Mouse (Mus musculus) adrenal gland, adult 2 months (tissue): ENCODE data around the gene Supt6. TPM values are rescaled to one million over a fixed set of nuclear protein-coding genes. Genes with fewer than 3 reads are reported as not detected.
"Not testable (repeated sequence)": the region's sequence is repeated elsewhere in the genome, so short reads cannot be mapped to it uniquely, and the experiment has no call there.

Experiments used
- DNase-seq: peaks from one replicate; pipeline ENCODE4 v3.0.0; 2021
- polyA plus RNA-seq: library from polyadenylated mRNA; depleted of rRNA; stranded (reverse); fragments of >200 nt; gene quantifications from 2 replicates; pipeline ENCODE4 v1.2.3, GENCODE M21; 2012
- total RNA-seq, 2 experiments: library from RNA; stranded (reverse); gene quantifications; 2 replicates each; pipeline ENCODE4 v1.2.3; 2021

The Supt6 gene
- total and polyA plus RNA-seq, 3 experiments = 31.3 to 76.7 (median 57.5) TPM

DNA sequence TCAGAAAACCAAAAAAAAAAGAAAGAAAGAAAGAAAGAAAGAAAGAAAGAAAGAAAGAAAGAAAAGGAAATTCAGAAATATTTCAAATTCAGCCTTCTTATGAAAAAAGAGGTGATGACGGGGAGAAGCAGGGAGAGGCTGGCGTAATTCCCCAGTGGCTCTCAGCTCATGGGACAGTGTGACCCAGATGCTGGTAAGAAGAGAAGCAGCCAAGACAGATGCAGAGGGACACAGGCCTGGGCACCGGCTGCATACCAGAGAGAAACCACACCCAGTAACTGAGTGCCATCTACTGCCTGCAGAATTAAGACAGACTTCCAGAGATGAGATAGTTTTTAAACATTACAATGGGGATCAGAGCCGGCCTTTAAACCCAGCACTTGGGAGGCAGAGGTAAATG, 22.2 kb downstream of the Supt6 start:
- no peak for DNase-seq

GRCm38 (mm10) chr11:78215709-78216317, 30.0 kb downstream of the Supt6 start:
- no peak for DNase-seq

DNA sequence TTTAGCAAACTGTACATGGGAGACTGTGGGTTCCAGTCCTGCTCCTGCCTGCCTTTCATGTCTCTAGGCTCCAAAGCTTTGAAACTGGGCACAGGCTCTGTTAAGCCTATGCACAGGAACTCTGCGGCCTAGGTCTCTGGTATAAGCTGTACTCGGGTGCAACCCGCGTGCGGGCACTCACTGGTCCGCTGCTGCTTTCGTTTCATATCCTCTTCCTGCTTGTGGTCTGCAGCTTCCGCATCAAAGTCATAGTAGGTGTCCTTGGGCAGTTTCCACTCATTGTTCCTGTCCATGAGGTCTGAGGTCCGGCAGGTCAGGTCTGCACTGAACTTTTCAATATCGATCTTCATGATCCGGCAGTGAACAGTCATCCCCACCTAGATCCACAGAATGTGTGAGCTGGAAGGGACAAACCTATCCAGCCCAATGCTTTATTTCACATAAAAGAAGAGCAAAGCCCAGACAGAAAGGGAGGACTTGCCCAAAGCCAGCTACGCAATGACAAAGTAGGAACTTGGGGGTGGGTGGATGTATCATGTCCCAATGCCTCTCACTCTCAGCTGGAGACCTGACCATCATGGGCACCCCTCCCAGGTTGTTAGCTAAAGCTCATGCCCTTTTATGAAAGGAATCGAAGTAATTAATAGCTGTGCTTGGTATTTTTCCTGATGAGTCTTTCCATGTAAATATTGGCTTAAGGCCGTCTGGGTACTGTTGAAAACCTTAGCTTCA, 32.5 kb downstream of the Supt6 start:
- DNase-seq = no peak

- DNase-seq = no peak
Measured at GRCm38 (mm10) chr11:78211513-78211912, 34.3 kb downstream of the Supt6 start.

- peak; percentile 54 for DNase-seq
Measured at GRCm38 (mm10) chr11:78210615-78211014, 35.2 kb downstream of the Supt6 start.

- peak; percentile 68 for DNase-seq
Measured at GRCm38 (mm10) chr11:78209886-78210285, 35.9 kb downstream of the Supt6 start.

GRCm38 (mm10) chr11:78207190-78207589, 38.6 kb downstream of the Supt6 start:
- no peak for DNase-seq

DNA sequence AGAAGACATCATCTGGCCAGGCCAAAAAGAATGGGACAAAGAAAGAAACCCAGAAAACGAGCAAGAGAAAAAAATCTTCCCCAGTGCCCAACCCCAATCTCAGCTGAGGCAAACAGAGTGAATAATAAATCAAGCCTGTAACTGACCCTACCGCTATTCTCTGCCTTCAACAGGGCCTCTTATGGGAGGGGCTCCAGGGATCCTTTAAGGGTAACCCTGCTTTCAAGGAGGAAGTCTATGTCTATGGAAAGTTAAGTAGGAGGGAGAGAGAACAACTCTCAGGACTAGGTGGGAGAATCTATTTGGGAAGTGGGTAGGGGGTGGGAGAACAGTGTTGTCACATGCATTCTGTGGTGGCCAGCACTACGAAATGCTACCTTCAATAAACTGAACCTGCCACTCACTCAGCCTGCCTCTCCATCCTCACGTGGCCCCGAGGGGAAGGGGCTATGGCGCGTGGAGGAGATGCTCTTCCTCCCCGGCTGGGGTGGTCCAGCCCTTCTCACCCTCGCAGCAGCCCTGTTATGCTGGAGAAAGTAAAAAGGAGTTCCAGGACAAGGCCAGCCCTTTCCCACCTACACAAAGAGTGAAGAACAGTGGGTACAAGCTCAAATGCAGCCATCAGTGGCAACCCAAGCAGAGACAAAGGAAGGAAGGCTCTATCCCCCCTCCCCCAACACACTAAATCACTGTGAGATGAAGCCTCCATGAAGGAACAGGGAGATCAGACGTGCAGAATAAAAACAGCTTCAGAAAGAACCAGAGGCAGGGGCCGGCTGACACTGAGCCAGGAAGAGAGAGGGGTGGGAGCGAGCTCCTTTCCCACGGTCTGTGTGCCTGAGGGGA, 40.2 kb downstream of the Supt6 start:
- DNase-seq = no peak

- DNase-seq = peak; percentile 75
Measured at GRCm38 (mm10) chr11:78204287-78204686, 41.5 kb downstream of the Supt6 start.

- no peak for DNase-seq
Measured at GRCm38 (mm10) chr11:78202372-78202771, 43.4 kb downstream of the Supt6 start.

GRCm38 (mm10) chr11:78195101-78195863, 50.5 kb downstream of the Supt6 start:
- DNase-seq = no peak

- DNase-seq = peak; percentile 90
Measured at GRCm38 (mm10) chr11:78194411-78195100, 51.2 kb downstream of the Supt6 start.

GRCm38 (mm10) chr11:78193113-78193512, 52.7 kb downstream of the Supt6 start, which contains the start of gene Proca1:
Gene Proca1 (plus strand): TSS chr11:78193392.
- DNase-seq = no peak

DNA sequence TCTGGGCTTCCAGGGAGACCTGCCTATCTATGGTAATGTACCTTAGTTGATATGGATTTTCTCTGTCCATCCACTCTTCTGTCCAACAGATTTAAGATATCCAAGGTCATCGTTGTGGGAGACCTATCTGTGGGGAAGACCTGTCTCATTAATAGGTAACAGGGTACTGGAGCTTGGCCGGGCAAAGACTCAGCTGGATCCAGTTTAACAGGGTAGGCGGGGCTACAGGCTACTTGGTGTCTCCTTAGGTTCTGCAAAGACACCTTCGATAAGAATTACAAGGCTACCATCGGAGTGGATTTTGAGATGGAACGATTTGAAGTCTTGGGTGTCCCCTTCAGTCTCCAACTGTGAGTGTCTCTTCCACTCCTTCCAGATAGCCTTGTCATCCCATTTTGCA, 55.7 kb downstream of the Supt6 start:
- no peak for DNase-seq

DNA sequence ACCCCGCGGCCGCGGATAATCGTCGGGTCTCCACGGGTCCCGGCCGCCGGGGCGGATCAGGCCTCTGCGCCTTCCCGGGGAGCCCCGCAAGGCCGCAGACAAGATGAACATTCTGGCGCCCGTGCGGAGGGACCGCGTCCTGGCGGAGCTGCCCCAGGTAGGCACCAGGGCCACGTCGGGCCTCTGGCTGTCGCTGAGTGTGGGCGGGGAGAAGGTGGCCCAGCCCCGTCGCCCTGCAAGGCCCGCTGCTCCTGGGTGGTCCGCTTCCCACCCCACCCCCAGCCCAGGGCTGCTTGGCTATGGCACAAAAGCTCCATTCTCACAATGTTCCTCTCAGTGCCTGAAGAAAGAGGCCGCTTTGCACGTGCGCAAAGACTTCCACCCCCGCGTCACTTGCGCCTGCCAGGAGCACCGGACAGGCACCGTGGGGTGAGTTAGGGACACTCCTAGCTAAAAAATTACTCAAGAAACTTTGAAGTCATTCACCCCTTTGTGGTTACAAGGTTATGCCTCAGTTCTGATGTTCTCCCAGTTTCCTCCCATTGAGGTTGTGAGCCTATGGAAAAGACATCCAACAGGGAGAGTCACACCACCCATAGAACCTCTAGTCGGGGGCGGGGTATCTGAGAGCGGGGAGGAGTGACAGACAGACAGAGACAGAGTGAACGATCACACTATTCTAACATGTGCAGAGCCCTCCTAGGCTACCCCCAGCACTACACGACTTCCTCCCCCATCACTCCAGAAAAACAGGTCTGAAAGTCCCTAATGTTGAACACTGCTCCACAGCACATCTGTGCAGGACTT, 56.4 kb downstream of the Supt6 start:
- peak; percentile 85 for DNase-seq

GRCm38 (mm10) chr11:78188331-78189233, 57.2 kb downstream of the Supt6 start, which contains the start of gene Rab34:
Gene Rab34 (plus strand): TSS chr11:78188430.
- peak; percentile 88 for DNase-seq

GRCm38 (mm10) chr11:78184702-78185101, 61.1 kb downstream of the Supt6 start:
- not testable (repeated sequence) for DNase-seq

- DNase-seq = peak; percentile 24
Measured at GRCm38 (mm10) chr11:78183884-78184514, 61.8 kb downstream of the Supt6 start.
